Mouse (Mus musculus) embryonic facial prominence, embryonic 13.5 days (tissue): ENCODE results near the gene Mmd2. TPM values are rescaled to one million over a fixed set of nuclear protein-coding genes. Genes with fewer than 3 reads are reported as not detected.

Source experiments
- ATAC-seq: fragments of 200-750 bp; cut with Nextera tagmentation; 2 replicates; pipeline ENCODE4 v1.8.0; 2017; ENCODE audit warnings: low read depth; ENCODE audit not compliant: insufficient number of reproducible peaks, insufficient read depth, low FRiP score, low TSS enrichment
- H3K27ac ChIP-seq: fragments of 300-500 bp; sonication (generic); 2 replicates; pipeline ENCODE4 v1.5.1; 2015; ENCODE audit warnings: moderate library complexity, mild to moderate bottlenecking, inconsistent platforms
- H3K27me3 ChIP-seq: fragments of 300-500 bp; sonication (generic); 2 replicates; pipeline ENCODE4 v1.6.1; 2015; ENCODE audit warnings: mild to moderate bottlenecking, inconsistent platforms
- H3K36me3 ChIP-seq: fragments of 300-500 bp; sonication (generic); 2 replicates; pipeline ENCODE4 v1.6.1; 2015; ENCODE audit warnings: mild to moderate bottlenecking, inconsistent platforms
- H3K4me1 ChIP-seq: fragments of 300-500 bp; sonication (generic); 2 replicates; pipeline ENCODE4 v1.6.1; 2015; ENCODE audit warnings: inconsistent platforms
- H3K4me2 ChIP-seq: fragments of 300-500 bp; sonication (generic); 2 replicates; pipeline ENCODE4 v1.6.1; 2015; ENCODE audit warnings: moderate library complexity, mild to moderate bottlenecking, inconsistent platforms
- H3K4me3 ChIP-seq: fragments of 300-500 bp; sonication (generic); 2 replicates; pipeline ENCODE4 v1.5.1; 2015; ENCODE audit warnings: mild to moderate bottlenecking, inconsistent platforms
- H3K9ac ChIP-seq: fragments of 300-500 bp; sonication (generic); 2 replicates; pipeline ENCODE4 v1.6.1; 2015; ENCODE audit warnings: mild to moderate bottlenecking, inconsistent platforms
- H3K9me3 ChIP-seq: fragments of 300-500 bp; sonication (generic); 2 replicates; pipeline ENCODE4 v1.6.1; 2016; ENCODE audit warnings: inconsistent platforms
- WGBS: fragments of 180-500 bp; shearing (Covaris S2); methylation state at CpG from one replicate; pipeline ENCODE4 v1.1.7; 2015; ENCODE audit warnings: mixed read lengths; 5-methylcytosine and 5-hydroxymethylcytosine counted together
- polyA plus RNA-seq: library from polyadenylated mRNA; unstranded; fragments of >200 nt; fragmentation: Nextera tagmentation; extraction: Ambion mirVana; gene quantifications from 2 replicates; pipeline ENCODE4 v1.2.1, GENCODE M21; 2015

The Mmd2 gene
- polyA plus RNA-seq: 3.1 and 3.6 TPM in 2 replicates

DNA sequence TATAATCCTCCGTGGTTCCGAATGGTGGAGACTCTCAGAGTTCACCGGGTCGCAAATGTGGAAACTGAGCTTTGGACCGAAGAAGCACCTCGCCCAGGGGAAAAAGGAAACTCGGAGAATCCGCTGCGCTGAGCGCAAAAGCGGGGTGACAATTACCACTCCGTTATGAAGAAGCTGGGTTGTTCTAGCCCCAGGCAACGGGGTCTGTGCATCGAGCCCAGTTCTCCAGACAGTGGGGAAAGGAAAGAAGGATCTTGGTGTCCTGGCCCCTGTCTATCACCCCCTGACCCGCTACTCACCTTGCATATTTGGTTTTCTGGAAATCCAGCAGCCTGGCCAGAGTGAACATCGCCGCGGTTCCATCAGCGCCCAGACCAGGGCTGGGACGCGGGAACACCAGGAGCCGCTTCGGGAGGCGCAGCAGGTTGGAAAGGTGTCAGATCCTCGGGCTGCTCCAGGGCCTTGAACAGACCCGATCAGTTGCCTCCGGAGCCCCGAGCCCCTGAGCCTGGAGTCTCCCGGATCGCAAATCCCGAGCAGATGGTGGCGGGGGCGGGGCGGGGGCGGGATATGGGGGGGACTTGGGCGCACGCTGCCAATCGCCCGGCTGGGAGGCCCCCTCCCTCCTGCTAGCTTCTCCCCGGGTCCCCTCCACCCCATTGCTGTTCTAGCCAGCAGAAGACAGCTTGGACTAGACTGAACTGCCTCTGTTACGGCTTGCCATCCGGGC is at the start of gene Mmd2:
Mmd2 (minus strand) TSS at position 542 of the 730 bp plus-strand sequence.
- Histone ChIP-seq H3K4me2 (peak within 1 kb of the TSS; percentile 86), H3K9ac (peak within 1 kb of the TSS; percentile 76), H3K36me3 (no peaks in the 10 kb centered on the region), H3K4me1 (peaks cover 6% of the 10 kb centered on the region), H3K27me3 (peaks cover 27% of the 10 kb centered on the region), H3K9me3 (no peaks in the 10 kb centered on the region), H3K4me3 (peak within 1 kb of the TSS; percentile 49), H3K27ac (no peak within 1 kb of the TSS; the same call in 1 of the 2 replicates)
- peak; percentile 37; the same call in 1 of the 2 replicates for ATAC-seq
- 2% methylated on average over 42 of the region's 42 CpGs for WGBS

DNA sequence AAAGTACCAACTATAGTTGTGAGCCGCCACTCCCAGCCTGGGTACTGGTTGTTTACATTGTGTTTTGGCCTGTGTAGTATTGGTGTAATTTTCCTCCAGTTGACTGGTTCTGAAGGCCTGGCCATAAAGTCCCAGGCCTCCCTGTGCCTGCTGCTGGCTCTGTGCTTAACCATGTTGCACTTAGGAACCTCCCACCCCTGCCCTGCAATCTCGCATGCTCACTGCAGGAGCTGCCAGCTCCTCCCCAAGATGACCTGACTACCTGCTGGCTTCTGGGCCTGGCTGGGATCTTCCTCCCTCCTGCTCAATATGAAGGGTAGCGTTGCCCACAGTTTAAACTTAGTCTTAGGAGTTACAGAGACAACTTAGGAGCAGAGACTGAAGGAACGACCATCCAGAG is 43.7 kb upstream of the Mmd2 start:
- H3K36me3 ChIP-seq: peaks cover 27% of the 10 kb centered on the region
- H3K9me3 ChIP-seq: no peaks in the 10 kb centered on the region
- no peaks in the 10 kb centered on the region for H3K27me3 ChIP-seq
- no peak overlapping the region for H3K4me2 ChIP-seq
- H3K4me1 ChIP-seq: peaks cover 28% of the 10 kb centered on the region
- 82% methylated on average over 4 of the region's 4 CpGs for WGBS
- ATAC-seq: no peak
- H3K9ac ChIP-seq: no peak overlapping the region
- H3K27ac ChIP-seq: no peak overlapping the region
- H3K4me3 ChIP-seq: no peak overlapping the region

DNA sequence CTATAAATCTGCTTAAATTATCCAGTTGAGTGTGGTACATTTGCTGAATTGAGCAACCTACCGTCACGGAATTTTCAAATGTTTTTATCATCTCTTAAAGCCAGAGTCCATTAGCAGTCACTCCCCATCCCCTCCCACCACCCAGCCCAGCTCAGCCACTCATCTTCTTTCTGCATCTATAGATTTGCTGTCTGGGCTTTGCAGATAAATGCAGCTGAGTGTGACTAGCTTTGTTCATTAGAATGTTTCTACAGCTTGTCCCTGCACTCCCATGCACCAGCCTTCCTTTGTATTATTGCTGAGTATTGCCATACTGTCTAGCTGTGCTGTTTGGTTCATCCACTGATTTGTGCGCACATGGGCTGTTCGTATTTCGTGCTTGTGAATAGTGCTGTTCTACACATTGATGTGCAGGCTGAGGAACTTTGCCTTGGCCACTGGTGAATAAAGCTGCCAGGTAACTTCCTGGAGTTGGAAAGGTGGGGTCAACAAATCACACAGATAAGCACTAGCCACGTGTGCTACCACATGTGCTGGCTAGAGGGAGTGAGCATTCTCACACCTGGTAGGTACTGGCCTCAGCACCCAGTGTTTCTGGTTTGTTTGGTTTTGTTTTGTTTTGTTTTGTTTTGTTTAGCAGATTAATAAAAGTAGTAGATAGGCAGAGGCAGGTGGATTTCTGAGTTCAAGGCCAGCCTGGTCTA is 42.3 kb upstream of the Mmd2 start:
- Histone ChIP-seq H3K4me1 (peaks cover 20% of the 10 kb centered on the region), H3K27ac (no peak overlapping the region), H3K9me3 (no peaks in the 10 kb centered on the region), H3K27me3 (no peaks in the 10 kb centered on the region), H3K9ac (no peak overlapping the region), H3K4me3 (no peak overlapping the region), H3K4me2 (no peak overlapping the region), H3K36me3 (peaks cover 22% of the 10 kb centered on the region)
- WGBS: 85% methylated on average over 6 of the region's 6 CpGs
- no peak for ATAC-seq

DNA sequence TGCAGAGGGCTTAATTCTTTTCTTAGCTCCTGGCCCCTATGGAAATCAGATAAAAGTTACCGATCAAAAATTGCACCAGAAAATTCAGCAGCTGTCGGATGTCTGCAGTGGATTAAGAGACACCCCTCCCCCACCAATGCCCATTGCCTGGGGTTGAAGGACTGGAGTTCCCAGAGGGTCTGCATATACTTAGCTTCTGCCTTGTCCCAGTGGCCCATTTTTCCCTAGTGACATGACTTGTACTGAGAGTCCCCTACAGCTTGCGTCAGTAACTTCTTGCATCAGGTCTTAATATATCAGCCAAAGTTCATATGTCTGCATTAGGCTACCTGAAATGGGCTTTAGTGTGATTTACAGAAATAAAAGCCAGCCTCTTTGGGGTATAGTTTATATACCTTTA is 41.8 kb upstream of the Mmd2 start:
- Histone ChIP-seq H3K27me3 (no peaks in the 10 kb centered on the region), H3K9ac (no peak overlapping the region), H3K9me3 (no peaks in the 10 kb centered on the region), H3K27ac (no peak overlapping the region), H3K4me3 (no peak overlapping the region), H3K4me1 (peaks cover 20% of the 10 kb centered on the region), H3K4me2 (no peak overlapping the region), H3K36me3 (peaks cover 19% of the 10 kb centered on the region)
- WGBS: 32% methylated on average over 3 of the region's 3 CpGs
- no peak for ATAC-seq

DNA sequence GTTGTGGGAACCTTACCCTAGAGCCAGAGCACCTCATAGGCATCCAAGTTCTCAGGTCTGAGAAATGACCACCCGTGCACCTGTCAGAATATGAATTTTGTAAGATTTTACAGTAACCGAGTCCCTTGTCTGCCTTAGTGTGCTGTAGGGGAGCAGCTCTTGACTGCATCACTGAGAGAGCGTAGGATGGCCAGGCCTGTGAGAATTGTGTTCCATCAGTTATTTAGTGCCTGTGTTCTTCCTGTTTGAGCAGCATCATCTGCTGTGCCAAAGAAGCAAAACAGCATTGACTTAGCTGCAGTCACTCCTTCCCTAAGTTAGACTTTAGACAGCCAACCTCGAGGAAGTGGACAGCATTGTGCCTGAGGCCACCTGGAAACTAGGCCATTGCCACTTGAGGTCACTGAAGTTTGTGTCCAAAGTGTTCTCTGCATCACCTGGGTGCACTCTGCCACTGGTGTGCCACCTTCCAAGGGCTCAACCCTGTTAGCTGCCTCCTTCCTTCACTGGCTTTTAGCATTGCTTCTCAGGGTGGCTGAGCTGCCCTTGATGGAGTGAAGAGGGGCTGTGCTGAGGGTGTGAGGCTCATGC is 41.0 kb upstream of the Mmd2 start:
- H3K27me3 ChIP-seq: no peaks in the 10 kb centered on the region
- H3K9me3 ChIP-seq: no peaks in the 10 kb centered on the region
- 81% methylated on average over 4 of the region's 4 CpGs for WGBS
- peaks cover 19% of the 10 kb centered on the region for H3K36me3 ChIP-seq
- ATAC-seq: no peak
- peaks cover 20% of the 10 kb centered on the region for H3K4me1 ChIP-seq
- H3K4me3 ChIP-seq: no peak overlapping the region
- no peak overlapping the region for H3K9ac ChIP-seq
- H3K4me2 ChIP-seq: no peak overlapping the region
- H3K27ac ChIP-seq: no peak overlapping the region

DNA sequence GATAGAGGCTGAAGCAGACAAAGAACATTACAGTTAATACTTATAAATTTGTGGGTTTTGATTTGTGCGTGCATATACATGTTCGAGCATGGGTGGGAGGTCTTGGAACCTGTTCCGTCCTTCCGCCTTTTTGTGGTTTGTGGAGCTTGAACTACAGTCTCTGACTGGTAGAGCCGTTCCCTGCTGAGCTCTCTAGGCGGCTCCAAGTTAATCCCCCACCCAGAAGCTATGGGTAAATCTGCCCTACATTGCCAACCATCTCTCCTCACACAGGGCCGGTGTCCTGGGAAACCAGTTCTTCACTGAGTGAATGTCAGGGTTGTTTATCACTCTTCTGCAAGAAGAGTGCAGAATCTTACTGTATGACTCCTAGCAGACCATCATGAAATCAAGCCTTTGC is 39.6 kb upstream of the Mmd2 start:
- H3K36me3 ChIP-seq: peaks cover 24% of the 10 kb centered on the region

DNA sequence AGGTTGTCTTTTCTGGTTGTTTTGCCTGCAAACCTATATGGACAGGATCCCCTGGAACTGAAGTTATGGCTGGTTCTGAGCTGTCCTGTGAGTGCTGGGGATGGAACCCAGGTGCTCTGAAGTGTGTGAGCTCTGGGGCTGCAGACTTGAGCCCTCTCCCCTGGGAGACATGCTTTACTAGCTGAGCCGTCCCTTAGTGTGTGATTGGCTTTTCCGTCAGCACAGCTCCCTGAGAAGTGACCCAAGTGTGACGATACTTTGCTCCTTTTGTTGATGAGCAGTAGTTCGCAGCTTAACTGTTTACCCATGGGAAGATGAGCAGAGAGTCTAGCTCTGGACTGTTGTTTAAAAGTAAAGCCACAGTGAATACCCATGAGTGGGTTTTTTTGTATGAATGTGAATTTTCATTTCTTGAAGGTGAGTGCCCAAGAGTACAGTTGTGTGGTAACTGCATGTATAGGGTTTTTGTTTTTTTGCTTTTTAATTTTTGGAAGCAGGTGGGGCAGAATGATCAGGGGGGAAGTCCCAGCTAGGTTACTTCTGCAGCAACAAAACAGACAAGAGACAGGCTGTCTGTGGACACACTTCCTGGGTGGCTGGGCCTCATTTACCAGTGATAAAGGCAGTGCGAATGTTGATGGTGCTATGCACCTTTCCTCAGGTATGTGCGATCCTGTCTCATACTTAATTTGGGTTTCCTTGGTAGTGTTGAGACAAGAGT is 32.9 kb upstream of the Mmd2 start:
- H3K36me3 ChIP-seq: peaks cover 74% of the 10 kb centered on the region
- H3K4me1 ChIP-seq: no peaks in the 10 kb centered on the region
- 89% methylated on average over 6 of the region's 6 CpGs for WGBS
- H3K27ac ChIP-seq: no peak overlapping the region
- H3K9me3 ChIP-seq: no peaks in the 10 kb centered on the region
- H3K4me2 ChIP-seq: no peak overlapping the region
- no peaks in the 10 kb centered on the region for H3K27me3 ChIP-seq
- peak overlapping the region; percentile 16; the same call in 1 of the 2 replicates for H3K9ac ChIP-seq
- no peak for ATAC-seq
- no peak overlapping the region for H3K4me3 ChIP-seq

More for the DNA sequence above, 39.6 kb upstream of the Mmd2 start:
- no peak overlapping the region for H3K4me2 ChIP-seq
- H3K9ac ChIP-seq: no peak overlapping the region
- no peak overlapping the region for H3K4me3 ChIP-seq
- H3K27me3 ChIP-seq: no peaks in the 10 kb centered on the region
- H3K4me1 ChIP-seq: peaks cover 20% of the 10 kb centered on the region
- no peaks in the 10 kb centered on the region for H3K9me3 ChIP-seq
- peak overlapping the region; percentile 28; the same call in 1 of the 2 replicates for H3K27ac ChIP-seq
- WGBS: 70% methylated on average over 7 of the region's 7 CpGs
- 0 out of 2 replicates have a peak, but pooled peaks have one; percentile 59 for ATAC-seq

DNA sequence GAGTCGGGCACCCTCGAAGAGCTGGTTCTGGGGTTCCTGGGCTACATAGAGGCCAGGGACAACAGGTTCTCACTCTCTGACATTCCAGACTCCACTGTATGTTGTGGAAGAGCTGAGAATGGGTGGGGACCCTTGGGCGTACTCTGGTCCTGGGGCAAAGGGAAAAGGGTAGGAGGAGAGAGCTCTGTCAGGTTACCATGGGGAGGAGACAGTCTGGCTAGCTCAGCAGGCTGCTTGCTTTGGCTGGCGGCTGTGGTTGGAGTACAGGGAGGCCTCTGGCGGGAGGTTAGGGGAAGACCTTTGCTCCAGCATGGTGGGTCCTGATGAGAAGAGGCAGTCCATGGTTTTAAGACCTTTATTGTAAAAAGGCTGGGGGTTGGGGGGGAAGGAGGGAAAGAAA is 31.5 kb upstream of the Mmd2 start:
- no peak for ATAC-seq
- no peak overlapping the region for H3K4me2 ChIP-seq
- no peaks in the 10 kb centered on the region for H3K4me1 ChIP-seq
- H3K27ac ChIP-seq: no peak overlapping the region
- H3K9ac ChIP-seq: no peak overlapping the region
- peaks cover 73% of the 10 kb centered on the region for H3K36me3 ChIP-seq
- H3K9me3 ChIP-seq: no peaks in the 10 kb centered on the region
- no peak overlapping the region for H3K4me3 ChIP-seq
- 85% methylated on average over 5 of the region's 5 CpGs for WGBS
- no peaks in the 10 kb centered on the region for H3K27me3 ChIP-seq

DNA sequence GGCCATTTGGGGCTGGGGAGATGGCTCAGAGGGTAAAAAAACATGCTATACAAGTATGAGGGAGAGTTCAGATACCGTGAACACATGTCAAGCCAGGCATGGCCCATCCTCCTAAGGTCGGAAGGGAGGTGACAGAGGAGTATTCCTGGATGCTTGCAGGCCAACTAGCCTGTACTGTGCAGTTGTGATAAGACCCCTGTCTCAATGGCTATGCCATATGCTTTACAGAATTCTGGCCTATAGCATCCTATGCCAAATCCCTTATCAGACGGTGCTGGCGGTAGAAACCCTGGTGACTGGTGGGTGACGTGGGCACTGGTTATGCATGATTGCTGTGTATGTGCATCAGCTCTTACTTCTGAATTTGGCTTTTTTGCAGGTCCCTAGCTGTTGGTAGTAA is 29.2 kb upstream of the Mmd2 start:
- Histone ChIP-seq H3K27ac (no peak overlapping the region), H3K4me1 (no peaks in the 10 kb centered on the region), H3K36me3 (peaks cover 77% of the 10 kb centered on the region), H3K4me2 (no peak overlapping the region), H3K9ac (no peak overlapping the region), H3K4me3 (no peak overlapping the region), H3K9me3 (no peaks in the 10 kb centered on the region), H3K27me3 (no peaks in the 10 kb centered on the region)
- no peak for ATAC-seq
- WGBS: 91% methylated on average over 5 of the region's 5 CpGs

DNA sequence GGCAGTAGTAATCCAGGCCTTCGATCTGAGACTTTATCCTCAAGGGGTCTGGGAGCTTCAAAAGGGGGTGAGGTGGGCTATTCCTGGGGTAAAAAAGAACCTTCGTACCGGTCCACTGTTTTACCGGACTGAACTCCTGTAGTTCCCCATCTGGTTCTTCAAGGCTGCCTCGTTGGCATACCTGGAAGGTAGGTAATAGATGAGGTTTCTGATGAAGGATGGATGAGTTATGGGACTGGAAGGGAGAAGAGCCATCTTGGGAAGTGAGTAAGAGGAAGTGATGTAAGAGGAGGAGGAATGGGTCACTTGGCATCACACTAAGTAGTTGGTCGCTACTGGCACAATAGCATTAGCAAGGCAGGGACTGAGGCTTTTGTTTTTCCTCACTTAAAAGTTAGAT is 21.6 kb upstream of the Mmd2 start:
- peak overlapping the region; percentile 96 for H3K9ac ChIP-seq
- peak overlapping the region; percentile 95 for H3K4me3 ChIP-seq
- H3K9me3 ChIP-seq: no peaks in the 10 kb centered on the region
- H3K36me3 ChIP-seq: peaks cover 16% of the 10 kb centered on the region
- 11% methylated on average over 6 of the region's 6 CpGs for WGBS
- peaks cover 15% of the 10 kb centered on the region for H3K4me1 ChIP-seq
- peak overlapping the region; percentile 81; the same call in 1 of the 2 replicates for H3K27ac ChIP-seq
- peak overlapping the region; percentile 84 for H3K4me2 ChIP-seq
- H3K27me3 ChIP-seq: no peaks in the 10 kb centered on the region
- ATAC-seq: no peak

DNA sequence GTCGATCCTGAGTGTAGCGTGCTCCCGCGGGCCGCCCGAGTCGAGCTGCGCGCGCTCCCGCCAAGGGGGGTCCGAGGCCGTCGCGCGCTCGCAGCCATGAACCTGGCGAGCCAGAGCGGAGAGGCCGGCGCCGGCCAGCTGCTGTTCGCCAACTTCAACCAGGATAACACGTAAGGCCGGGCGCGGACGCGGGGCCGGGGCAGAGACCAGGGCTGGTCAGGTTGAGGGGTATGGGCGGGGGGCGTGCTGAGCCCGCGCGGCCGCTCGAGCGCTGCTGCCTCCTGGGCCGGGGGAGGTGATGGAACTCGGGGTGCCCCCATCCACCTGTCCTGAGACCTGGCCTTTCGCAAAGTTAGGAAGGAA is 21.0 kb upstream of the Mmd2 start:
- Histone ChIP-seq H3K4me2 (peak overlapping the region; percentile 84), H3K9me3 (no peaks in the 10 kb centered on the region), H3K36me3 (peaks cover 16% of the 10 kb centered on the region), H3K9ac (peak overlapping the region; percentile 96), H3K4me1 (peaks cover 15% of the 10 kb centered on the region), H3K4me3 (peak overlapping the region; percentile 95), H3K27me3 (no peaks in the 10 kb centered on the region), H3K27ac (peak overlapping the region; percentile 81)
- WGBS: 1% methylated on average over 41 of the region's 41 CpGs
- ATAC-seq: peak; percentile 59
